Mouse (Mus musculus) CD8-positive naive resting alpha-beta T cell, adult 2 months (primary cell): ENCODE results near the gene Kansl1l.

Source experiments
- DNase-seq, 2 experiments: peaks; one replicate each; pipeline ENCODE4 v3.0.0; 2022; ENCODE audit warnings: low read depth in 2 of 2, low spot score in 2 of 2

Kansl1l gene

GRCm38 (mm10) chr1:66817865-66818315 lies 528 bp upstream of the Kansl1l start:
- no peak for DNase-seq

GRCm38 (mm10) chr1:66816837-66817452 lies 417 bp downstream of the Kansl1l start:
- peak; percentile 85 to 89 for DNase-seq

GRCm38 (mm10) chr1:66815941-66816777 lies 1.2 kb downstream of the Kansl1l start:
- DNase-seq = peak; percentile 31 to 46

GRCm38 (mm10) chr1:66814756-66815155 lies 2.6 kb downstream of the Kansl1l start:
- DNase-seq = no peak

- DNase-seq = no peak
Measured at GRCm38 (mm10) chr1:66813191-66813590, 4.2 kb downstream of the Kansl1l start.

GRCm38 (mm10) chr1:66806821-66807220 lies 10.5 kb downstream of the Kansl1l start:
- no peak for DNase-seq

- no peak for DNase-seq
Measured at GRCm38 (mm10) chr1:66805408-66805807, 12.0 kb downstream of the Kansl1l start.

- no peak for DNase-seq
Measured at GRCm38 (mm10) chr1:66804710-66805109, 12.7 kb downstream of the Kansl1l start.

GRCm38 (mm10) chr1:66797962-66798361 lies 19.4 kb downstream of the Kansl1l start:
- no peak for DNase-seq

GRCm38 (mm10) chr1:66792838-66793466 lies 24.4 kb downstream of the Kansl1l start:
- no peak for DNase-seq

- DNase-seq = no peak
Measured at GRCm38 (mm10) chr1:66782296-66782695, 35.1 kb downstream of the Kansl1l start.

GRCm38 (mm10) chr1:66781027-66781426 lies 36.3 kb downstream of the Kansl1l start:
- no peak for DNase-seq

GRCm38 (mm10) chr1:66778798-66779197 lies 38.6 kb downstream of the Kansl1l start:
- DNase-seq = no peak

- DNase-seq = no peak
Measured at GRCm38 (mm10) chr1:66777878-66778277, 39.5 kb downstream of the Kansl1l start.

GRCm38 (mm10) chr1:66768764-66769163 lies 48.6 kb downstream of the Kansl1l start:
- DNase-seq = no peak

- no peak for DNase-seq
Measured at GRCm38 (mm10) chr1:66730581-66730980, 86.8 kb downstream of the Kansl1l start.

GRCm38 (mm10) chr1:66712859-66713258 lies 104.5 kb downstream of the Kansl1l start:
- DNase-seq = no peak

- no peak for DNase-seq
Measured at GRCm38 (mm10) chr1:66704523-66704922, 112.8 kb downstream of the Kansl1l start.

- DNase-seq = no peak
Measured at GRCm38 (mm10) chr1:66702623-66703345, 114.6 kb downstream of the Kansl1l start.

- no peak for DNase-seq
Measured at GRCm38 (mm10) chr1:66701576-66701940, 115.8 kb downstream of the Kansl1l start.
